Mouse (Mus musculus) spleen, adult 10 weeks (tissue): ENCODE data around the gene Olfr699. TPM values are rescaled to one million over a fixed set of nuclear protein-coding genes. Genes with fewer than 3 reads are reported as not detected.

Experiments used
- polyA plus RNA-seq: library from polyadenylated mRNA; stranded (reverse); fragments of 350-450 nt; fragmentation: Illumina TruSeq; extraction: RNeasy Lipid Tissue Mini Kit (QIAGEN cat#74804); gene quantifications from one replicate; pipeline ENCODE4 v1.2.3, GENCODE M21; 2015; ENCODE audit warnings: low replicate concordance; ENCODE audit not compliant: insufficient read depth

Gene Olfr699
- polyA plus RNA-seq, result not detected

GRCm38 (mm10) chr7:106793098-106793497, at the start of gene Olfr699:
TSS of gene Olfr699 (minus strand) at chr7:106793198.

GRCm38 (mm10) chr7:106833793-106834192, 40.8 kb upstream of the Olfr699 start, which contains the start of gene Olfr702:
TSS of gene Olfr702 (minus strand) at chr7:106833893.

GRCm38 (mm10) chr7:106813829-106814228, 20.8 kb upstream of the Olfr699 start, which contains the start of gene Olfr701:
TSS of gene Olfr701 (plus strand) at chr7:106814129.

DNA sequence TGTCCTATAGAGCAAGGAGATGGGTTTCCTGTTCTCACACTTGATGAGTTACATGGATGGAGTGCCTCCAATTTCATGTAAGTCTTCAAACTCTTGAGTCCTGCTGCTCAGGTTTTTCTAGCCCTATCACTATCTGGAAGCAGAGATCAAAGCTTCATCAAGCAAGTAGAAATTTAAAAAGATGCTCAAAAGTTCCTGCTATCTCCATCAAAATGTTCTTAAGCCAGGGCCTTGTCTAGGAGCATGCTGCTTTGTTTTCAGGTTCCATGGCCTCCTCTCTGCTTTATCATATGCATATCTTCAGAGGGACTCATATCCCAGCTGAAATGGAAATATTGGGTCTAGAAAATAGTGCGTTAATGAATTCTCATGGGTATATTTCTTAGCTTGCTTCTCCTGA, 15.7 kb upstream of the Olfr699 start, which contains the start of gene Olfr700:
Gene Olfr700 (minus strand): TSS at position 101 of the 400 bp plus-strand sequence.

GRCm38 (mm10) chr7:106755297-106755696, 37.7 kb downstream of the Olfr699 start, which contains the start of gene Olfr698:
TSS of gene Olfr698 (minus strand) at chr7:106755397.

DNA sequence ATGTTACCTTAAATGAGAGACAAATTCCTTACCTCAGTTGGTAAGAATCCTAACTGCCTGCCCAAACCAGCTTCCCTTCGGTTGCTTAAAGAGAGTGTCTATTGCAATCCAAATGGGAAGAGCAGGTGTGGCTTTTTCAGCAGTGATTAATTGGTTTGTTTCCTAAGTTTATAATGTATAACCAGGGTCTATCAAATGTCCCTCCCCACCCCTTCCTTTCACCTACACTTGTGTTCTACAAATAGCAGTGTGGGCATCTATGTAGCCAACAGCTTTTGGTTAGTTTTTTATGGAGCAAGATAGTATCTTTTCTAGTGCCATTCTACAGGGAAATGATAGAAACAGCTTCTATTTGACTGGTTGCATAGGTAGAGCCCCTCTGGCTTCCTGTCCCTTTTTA, 50.7 kb downstream of the Olfr699 start, which contains the start of gene Olfr697:
Gene Olfr697 (minus strand): TSS at position 101 of the 400 bp plus-strand sequence.

Other genes starting within 250 kb of the Olfr699 start
- not detected for gene Olfr693, start 112.6 kb downstream of the Olfr699 start, polyA plus RNA-seq
- not detected for gene Olfr694, start 101.4 kb downstream of the Olfr699 start, polyA plus RNA-seq
- gene Olfr695, start 76.8 kb downstream of the Olfr699 start, polyA plus RNA-seq, result not detected
- not detected for gene Olfr697, start 50.8 kb downstream of the Olfr699 start, polyA plus RNA-seq
- not detected for gene Olfr698, start 37.8 kb downstream of the Olfr699 start, polyA plus RNA-seq
- gene Olfr700, start 15.6 kb upstream of the Olfr699 start, polyA plus RNA-seq, result not detected
- gene Olfr701, start 20.9 kb upstream of the Olfr699 start, polyA plus RNA-seq, result not detected
- gene Olfr702, start 40.7 kb upstream of the Olfr699 start, polyA plus RNA-seq, result not detected
- gene Olfr703, start 50.2 kb upstream of the Olfr699 start, polyA plus RNA-seq, result not detected
- gene Olfr704, start 70.0 kb upstream of the Olfr699 start, polyA plus RNA-seq, result not detected
- gene Olfr705, start 83.7 kb upstream of the Olfr699 start, polyA plus RNA-seq, result not detected
- gene Olfr706, start 95.0 kb upstream of the Olfr699 start, polyA plus RNA-seq, result not detected
- not detected for gene Olfr707, start 108.0 kb upstream of the Olfr699 start, polyA plus RNA-seq
- gene Olfr1532-ps1, start 114.8 kb upstream of the Olfr699 start, polyA plus RNA-seq, result not detected
- not detected for gene Olfr709-ps1, start 139.0 kb upstream of the Olfr699 start, polyA plus RNA-seq
- not detected for gene Olfr710, start 155.1 kb upstream of the Olfr699 start, polyA plus RNA-seq
- not detected for gene Olfr6, start 170.7 kb upstream of the Olfr699 start, polyA plus RNA-seq
- not detected for gene Olfr711, start 182.3 kb upstream of the Olfr699 start, polyA plus RNA-seq
- gene Olfr2, start 212.9 kb upstream of the Olfr699 start, polyA plus RNA-seq, result not detected
- gene Olfr713, start 238.0 kb upstream of the Olfr699 start, polyA plus RNA-seq, result not detected